Mouse (Mus musculus) kidney, adult 2 months (tissue): ENCODE measurements at regions not wholly inside any gene's neighbourhood (a gene's known extent, or its start where the extent isn't known, plus 50 kb on each side); places are given as distances from the start of the nearest gene placed in this dataset.

Source experiments
- CTCF ChIP-seq: fragments of 200-500 bp; conservative IDR thresholded peaks from 2 replicates; pipeline ENCODE4 v1.5.1; 2011; ENCODE audit warnings: low read depth, mild to moderate bottlenecking, control low read depth, low read length, moderate library complexity, mixed read lengths; ENCODE audit not compliant: insufficient read depth, insufficient read length
- POLR2A ChIP-seq: fragments of 200-500 bp; IDR thresholded peaks from one replicate; pipeline ENCODE4 v1.6.1; 2011; ENCODE audit warnings: low read depth, low read length, control low read depth

DNA sequence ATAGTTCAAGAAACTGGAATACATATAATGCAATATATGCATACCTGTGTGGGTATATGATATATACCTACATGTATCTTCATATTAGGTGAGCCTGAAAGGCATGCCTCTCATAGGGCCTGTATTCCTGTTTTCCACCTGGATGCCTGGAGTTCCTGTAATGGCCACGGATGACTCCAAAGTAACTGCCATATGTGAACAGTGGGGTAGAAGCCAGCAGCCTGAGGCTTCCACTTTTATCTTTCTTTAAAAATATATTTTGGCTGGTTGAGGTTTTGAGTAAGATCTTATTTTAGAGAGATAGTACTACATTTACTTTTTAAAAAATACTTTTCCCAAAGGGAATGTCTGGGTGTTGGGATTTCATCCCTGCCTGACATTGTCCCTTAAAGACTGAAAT, 850.8 kb downstream of the 5730522E02Rik start:
- no peak for TF ChIP-seq POLR2A
- TF ChIP-seq CTCF = no peak
